Mouse (Mus musculus): ENCODE results near the gene Tesc.

The Tesc gene

DNA sequence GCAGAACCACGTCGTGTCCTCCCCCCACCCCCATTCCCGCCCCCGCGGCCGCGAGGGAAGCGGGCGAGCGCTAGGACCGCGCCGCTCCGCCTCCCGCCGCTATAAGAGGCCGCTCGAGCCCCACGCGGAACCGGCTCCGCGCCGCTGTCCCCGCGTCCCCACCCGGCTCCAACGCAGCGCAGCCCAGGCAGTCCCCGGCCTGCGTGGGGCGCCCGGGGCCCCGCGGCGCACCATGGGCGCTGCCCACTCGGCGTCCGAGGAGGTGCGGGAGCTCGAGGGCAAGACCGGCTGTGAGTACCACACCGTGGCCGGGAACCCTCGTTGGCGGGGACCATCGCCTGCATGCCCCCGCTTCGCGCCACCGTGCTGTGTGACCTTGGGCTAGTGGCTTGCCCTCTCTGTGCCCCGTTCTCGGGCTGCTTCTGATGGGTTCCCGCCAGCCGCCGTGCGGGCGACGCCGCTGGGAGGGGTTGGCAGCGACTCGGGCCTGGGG is at the start of gene Tesc:
Tesc (plus strand) TSS at position 46 of the 493 bp plus-strand sequence.
- DNase-seq (ENCODE audit: low read depth, low spot score): no peak

DNA sequence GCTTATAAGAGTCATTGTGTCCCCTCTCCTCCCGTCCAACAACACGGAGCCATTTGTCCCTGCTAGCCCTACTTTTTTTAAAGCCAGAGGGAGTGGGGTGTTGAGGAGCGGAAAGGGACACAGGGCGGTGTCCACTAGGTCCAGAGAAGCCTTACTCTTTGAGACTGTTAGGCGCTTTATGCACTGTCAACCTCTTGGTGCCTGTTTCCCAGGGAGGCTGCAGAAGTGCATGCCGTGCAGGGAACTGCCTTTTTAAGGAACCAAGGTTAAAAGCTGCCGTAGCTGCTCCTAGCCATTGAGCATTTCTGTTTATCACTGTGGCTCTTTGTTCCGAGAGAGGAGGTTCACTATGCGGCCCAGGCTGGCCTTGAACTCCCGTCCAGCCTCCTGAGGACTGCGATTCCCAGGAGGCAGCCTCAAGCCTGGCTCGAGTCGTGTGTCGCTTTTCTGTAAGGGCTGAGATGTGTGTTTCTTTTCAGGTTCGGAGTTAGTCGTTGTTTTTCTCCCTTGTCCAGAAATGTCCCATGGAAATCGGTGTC is 49.3 kb upstream of the Tesc start:
- no peak for DNase-seq (ENCODE audit: low read depth, low spot score)

DNA sequence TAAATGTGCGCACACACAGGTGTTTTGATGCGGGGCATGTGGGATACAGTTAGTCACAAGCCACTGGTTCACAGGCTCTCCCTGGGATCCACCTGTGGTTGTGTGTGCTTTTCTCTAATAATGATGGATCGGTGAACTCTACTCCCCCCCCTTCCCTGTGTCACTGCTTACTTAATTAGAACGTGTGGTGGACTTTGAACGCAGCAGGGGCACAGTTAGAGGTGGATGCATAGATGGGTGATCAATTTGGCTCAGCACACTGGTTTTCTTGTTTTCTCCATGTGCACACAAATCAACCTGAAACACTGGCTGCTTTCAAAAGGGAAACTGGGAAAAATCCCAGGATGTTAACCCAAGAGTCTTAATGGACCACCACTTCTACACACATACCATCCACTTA is 48.5 kb upstream of the Tesc start:
- no peak for DNase-seq (ENCODE audit: low read depth, low spot score)

DNA sequence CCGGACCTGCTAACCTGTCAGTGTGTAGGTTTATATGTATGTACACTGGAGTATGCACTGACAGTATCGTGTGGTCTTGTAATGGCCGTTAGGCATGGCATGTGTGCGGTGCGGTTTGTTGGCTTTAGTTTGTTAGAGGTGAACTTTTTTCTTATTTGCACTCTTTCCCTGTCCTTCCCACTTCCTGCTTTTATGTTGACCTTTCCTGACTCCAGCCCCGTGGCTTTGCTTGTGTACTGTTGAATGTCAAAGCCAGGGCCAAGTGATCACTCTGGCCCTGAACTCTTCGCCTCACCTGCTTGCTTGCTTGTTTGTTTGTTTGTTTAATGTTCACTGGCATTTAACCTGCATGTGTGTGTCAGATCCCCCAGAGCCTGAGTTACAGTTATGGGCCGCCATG is 46.6 kb upstream of the Tesc start:
- no peak for DNase-seq (ENCODE audit: low read depth, low spot score)

DNA sequence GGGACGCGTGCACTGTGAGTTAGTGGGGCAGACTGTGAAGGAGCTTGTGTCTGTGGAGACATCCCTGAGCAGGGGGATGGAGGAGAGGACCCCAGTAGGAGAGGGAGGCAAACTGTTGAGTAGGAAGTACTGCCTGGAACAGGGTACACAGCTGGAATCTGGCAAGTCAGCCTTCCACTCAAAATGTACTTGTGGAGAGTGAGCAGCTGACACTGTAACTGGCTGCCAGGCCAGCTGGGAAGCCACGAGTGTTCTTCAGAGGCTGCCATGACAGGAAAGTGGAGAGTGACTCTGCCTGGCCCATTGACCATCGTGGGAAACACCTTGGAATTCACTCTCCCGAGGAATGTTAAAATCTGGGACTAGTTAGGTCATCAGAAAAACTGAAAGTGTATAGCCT is 45.6 kb upstream of the Tesc start:
- DNase-seq (ENCODE audit: low read depth, low spot score): no peak

DNA sequence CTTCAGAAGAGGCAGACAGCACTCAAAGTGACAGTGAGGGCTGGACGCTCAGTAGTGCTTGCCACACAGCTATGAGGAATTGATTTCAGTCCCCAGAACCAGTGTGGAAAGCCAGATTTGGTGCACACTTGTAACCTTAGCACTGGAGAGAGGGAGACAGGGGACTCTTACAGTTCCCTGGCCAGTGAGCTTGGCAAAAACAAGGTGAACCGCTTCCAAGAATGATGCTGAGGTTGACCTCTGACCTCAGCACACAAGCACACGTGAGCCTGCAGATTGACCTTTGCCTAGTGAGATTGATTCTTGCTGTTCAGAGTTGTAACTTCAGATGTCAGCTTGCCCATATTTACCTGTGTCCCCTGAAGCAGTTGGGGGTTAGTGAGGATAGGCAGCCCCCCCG is 41.2 kb upstream of the Tesc start:
- DNase-seq (ENCODE audit: low read depth, low spot score): no peak

DNA sequence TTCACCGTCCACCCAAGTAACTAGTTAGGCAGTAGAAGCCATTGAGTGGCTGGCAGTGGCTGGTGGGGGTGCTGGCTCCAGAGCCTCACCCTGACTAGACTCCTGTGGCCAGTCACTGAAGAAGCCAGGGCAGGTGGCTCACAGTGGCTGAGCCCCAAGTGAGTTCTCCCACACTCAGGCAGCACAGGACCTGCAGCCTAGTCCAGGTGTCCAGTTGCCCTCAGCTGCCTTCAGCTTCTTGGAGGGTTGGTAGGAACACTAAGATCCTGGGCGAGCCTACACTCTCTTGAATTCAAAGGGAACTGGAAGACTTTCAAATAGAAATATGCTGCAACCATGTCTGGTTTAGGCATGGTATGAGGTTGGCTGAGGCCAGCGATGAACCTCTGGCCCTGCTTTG is 39.7 kb upstream of the Tesc start:
- no peak for DNase-seq (ENCODE audit: low read depth, low spot score)

DNA sequence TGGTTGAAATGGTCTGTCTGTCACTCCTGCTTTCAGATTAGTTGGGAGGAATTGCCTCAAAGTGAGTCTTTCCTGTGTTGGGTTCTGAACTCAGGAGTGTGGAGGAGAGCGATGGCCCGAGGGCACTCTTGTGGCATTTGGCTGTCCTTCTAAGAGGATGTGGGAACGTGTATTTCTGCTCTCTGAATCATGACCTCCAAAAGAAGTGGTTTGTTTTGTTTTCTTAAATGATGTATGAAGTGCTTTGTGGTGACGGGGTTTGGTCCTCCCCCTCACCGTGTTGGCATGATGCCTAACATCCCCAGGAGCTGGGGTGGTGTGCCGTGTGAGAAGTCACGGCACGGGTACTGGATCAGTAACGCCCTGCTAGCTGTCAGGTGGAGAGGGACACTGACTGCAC is 39.2 kb upstream of the Tesc start:
- no peak for DNase-seq (ENCODE audit: low read depth, low spot score)

DNA sequence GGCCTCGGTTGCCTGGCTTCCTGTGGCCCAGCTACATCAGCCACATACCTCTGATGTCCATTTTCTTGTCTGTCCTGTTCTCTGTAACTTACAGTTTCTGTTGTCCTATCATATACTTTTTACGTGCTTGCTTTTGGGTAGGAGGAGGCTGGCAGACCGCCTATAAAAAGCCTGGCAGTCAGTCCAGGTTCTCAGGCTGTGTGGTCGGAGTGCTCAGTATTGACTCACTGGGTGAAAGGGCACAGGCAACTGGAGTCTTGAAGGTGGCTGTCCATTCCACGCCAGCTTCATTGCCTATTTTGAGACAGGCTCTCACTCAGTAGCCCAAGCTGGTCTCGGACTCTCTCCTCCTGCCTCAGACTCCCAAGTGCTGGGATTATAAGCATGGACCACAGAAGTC is 37.8 kb upstream of the Tesc start:
- DNase-seq (ENCODE audit: low read depth, low spot score): no peak

DNA sequence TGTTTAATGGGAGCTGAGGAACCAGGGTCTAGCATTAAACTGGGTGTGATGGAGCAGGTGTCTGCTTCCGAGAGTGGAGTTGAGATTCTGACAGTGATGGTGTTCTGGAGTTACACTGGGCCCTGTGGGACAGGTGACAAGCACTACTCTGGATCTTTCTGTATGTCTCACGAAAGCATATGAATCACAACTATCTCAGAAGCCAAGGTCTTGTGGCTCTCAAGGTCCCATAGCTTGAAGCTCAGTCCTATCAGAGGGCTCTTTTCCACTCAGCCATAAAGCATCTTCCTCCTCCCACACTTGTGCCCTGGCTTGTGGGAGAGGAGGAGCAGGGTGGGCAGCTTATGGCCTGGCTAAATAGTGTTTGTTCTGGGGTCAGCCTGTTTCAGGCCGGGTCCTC is 36.6 kb upstream of the Tesc start:
- no peak for DNase-seq (ENCODE audit: low read depth, low spot score)

DNA sequence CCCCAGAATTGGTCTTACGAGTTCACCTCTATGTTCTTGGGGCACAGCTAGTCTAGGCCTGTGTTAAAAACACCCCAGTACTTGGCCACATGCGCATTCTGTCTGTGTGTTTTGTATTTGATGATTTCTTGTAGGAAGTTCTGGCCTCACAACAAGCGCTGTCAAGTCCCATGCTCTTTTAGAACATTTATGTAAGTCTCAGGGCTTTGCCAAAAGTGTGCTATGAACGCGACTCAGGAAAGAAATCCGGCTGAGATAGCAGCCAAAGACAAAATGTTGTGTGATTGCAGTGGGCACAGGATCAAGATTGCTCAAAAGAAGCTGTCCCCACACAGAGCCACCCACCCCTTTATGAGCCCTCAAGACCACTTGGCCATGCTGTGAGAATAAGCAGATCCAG is 34.0 kb upstream of the Tesc start:
- DNase-seq (ENCODE audit: low read depth, low spot score): no peak

DNA sequence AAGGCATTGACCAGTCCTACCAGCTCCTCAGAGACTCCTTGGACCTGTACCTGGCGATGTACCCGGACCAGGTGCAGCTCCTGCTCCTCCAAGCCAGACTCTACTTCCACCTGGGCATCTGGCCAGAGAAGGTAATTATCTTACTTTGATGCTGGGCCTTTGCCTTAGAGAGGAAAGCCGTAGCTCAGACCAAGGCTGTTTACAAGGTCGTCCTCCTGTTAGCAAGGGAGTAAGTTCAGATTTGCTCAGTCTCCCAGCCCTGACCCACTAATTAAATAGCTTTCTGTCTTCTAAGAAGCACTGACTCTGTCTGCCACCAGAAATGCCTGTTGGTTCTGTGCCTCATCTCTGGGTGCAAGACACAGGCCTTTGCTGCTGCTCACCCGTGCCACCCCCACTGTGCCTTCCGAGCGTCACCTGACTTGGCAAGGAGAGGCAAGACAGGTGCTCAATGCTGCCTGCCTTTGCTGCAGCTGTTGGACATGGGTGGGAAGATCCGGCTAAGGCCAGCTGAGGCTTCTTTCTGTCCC is 32.1 kb upstream of the Tesc start:
- no peak for DNase-seq (ENCODE audit: low read depth, low spot score)

DNA sequence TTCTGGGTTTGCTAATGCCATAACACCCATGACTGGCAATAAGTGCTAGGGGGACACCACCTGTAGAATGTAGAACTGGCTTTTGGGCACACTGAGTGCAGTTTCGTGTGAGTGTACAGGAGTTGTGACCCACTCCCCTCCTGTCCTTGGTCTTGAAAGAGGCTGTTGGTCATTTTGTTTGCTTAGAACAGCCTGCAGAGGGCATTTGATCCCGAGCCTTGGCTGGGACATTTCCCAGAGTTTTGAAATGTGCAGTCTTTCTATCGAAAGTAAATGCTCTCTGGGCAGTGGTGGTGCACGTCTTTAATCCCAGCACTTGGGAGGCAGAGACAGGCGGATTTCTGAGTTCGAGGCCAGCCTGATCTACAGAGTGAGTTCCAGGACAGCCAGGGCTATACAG is 31.6 kb upstream of the Tesc start:
- no peak for DNase-seq (ENCODE audit: low read depth, low spot score)

DNA sequence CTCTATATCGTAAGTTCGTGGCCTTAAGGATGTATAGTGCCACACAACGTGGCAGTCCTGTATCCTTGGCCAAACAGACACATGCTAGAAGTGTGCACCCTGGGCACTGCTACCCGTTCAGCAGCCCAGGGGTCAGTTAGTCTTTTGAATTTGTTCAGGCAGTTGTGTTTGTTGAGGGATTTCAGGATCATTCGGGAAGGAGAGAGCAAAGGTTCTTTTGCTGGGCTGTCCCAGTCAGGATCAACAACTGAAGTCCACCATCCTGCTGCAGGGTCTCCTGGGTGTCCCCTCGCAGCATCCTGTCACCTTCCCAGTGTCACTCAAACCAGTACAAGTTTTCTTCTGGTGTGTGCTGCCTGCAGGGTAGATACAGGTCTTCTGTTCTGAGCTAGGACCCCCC is 31.0 kb upstream of the Tesc start:
- no peak for DNase-seq (ENCODE audit: low read depth, low spot score)

DNA sequence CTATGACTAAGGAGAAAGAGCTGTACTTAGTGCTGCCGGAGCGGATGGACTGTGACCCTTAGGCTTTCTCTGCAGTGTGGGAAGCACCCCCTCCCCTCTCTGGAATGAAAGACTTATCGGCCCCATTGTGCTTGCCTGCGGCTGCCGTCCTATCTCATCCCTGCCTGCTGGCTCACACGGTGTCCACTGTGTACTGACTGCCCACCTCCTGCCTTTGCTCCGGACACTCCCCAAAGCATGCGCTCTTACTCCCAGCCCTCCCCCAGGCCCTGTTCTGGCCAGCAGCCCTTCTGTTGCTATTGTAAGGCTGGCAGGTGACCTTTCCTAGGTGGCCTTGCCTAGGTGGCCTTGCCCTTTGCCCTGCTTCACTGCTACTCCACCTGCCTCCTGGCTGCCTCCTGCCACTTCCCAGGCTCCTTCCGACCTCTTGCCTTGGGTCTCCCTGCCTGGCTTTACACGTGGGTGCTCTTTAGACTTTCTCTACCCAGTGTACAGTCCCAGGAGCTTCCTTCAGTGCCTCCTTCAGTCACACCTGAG is 30.0 kb upstream of the Tesc start:
- no peak for DNase-seq (ENCODE audit: low read depth, low spot score)

DNA sequence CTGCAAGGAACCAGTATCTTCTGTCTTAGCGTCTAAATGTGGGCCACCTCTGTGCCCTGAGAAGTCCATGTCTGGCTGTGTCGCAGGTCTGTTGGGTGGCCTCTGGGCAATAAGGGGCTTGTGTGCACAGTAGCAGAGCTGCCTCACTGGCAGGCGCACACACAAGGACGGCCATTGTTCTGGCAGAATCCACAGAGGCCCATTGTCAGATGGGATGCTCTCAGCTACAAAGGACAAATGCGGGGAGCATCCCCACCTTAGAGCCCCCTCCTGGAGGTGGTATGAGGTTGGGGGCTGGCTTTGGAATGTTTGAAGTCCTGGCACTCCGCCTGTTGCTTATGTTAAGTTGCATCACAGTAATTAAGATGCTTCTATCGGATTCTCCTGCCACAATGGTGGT is 28.5 kb upstream of the Tesc start:
- no peak for DNase-seq (ENCODE audit: low read depth, low spot score)

DNA sequence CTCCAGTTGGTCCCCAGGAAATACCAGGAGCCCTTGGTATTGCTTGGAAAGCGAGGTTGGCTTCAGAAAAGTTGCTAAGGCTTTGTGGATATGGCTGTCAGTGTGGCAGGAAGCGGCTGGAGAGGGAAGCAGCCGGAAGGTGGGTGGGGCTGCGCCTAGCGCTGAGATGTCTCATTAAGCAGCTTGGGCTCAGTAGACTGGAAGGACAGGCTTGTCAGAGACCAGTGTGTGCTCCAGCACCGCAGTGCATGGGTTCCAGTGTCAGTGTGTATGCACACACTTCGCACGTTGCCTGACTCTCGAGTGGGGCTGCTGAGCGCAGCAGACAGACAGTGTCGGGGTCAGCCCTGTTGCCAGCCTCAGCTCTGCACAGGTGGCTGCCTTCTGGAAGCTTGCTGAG is 28.0 kb upstream of the Tesc start:
- DNase-seq (ENCODE audit: low read depth, low spot score): peak; percentile 21

DNA sequence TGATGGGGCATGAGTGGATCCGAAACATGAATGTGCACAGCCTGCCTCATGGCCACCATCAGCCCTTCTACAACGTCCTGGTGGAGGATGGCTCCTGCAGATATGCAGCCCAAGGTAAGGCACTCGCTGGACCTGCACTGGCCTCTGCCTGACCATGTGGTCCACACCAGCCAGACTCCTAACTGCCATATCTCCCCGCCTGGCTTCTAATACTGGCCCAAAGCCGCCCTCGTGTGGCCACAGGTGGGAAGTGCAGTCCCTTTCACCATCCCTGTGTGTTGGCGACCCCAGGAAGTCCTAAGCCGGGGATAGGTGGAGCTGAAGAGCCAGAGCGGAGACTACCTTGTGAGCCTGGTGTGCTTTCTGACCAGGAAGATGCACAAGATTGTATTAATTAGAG is 25.5 kb upstream of the Tesc start:
- peak; percentile 78 for DNase-seq (ENCODE audit: low read depth, low spot score)

DNA sequence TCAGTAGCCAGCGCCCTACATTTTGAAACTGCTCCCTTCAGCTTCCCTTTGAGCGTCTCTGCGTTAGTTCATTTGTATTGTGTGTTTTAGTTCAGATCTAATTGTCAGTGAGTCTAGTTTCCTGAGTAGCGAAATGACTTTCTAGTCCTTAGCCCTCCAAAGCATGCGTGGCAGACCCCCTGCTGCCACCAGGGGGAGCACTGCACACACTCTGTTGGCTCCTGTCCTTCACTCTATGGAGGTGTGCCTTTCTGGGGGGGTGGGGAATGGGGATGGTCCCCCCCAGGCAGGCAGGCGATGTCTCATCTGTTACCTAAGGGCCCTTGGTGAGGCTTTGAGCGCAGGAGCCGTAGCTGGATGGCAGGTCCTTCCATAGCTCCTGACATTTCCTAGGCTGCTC is 22.9 kb upstream of the Tesc start:
- peak; percentile 70 for DNase-seq (ENCODE audit: low read depth, low spot score)

DNA sequence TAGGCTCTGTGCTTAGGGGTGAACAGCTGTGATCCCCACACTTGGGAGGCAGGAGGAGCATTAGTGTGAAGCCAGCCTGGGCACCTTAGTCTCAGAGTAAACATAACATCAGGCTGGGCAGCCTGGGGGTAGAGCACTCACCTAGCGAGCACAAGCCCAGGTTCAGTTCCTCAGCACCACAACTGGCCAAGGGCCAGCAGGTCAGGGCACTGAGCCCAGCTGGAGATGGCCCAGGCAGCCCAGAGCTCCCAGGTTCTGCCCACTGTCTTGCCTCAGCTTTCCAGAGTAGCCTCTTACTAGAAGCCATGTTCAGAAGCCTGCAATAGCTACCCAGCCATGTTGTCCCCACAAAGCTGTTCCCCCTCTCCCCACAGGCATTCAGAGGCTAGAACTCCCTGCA is 21.8 kb upstream of the Tesc start:
- DNase-seq (ENCODE audit: low read depth, low spot score): no peak

DNA sequence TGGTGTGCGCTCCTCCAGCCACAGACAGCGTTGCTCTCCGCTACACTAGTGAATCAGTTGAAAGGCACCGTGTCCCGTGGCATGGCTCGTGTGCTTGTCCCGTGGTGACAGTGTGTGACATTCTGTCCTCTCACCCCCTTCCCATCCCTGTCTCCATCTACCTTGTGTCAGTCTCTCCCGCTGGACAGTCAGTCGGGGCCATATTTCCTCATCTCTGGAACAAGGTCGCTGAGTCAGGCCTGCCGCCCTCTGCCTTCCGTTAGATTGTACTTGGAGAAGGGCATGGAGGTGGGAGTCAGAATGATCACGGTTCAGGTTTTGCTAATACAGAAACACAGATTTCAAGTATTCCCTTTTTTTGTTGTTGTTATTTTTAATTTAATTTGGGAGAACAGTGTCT is 19.2 kb upstream of the Tesc start:
- no peak for DNase-seq (ENCODE audit: low read depth, low spot score)

DNA sequence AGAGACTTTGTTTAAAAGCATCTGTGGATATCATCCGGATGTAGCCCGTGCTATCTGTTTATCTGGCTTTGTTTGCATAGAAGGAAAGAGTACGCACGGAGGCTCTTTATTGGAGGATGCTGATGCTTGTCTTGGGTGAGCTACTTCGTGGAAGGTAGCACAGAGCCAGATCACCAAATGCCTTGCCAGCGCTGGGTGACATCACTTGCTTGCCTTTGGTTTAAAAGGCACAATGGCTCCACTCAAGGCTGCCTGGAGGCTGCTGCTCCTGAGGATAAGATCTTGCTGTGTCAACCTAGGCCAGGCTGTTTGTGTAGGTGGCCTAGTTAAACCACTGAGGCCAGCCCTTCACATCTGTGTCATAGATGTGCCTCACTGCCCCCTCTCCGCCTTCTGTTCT is 16.7 kb upstream of the Tesc start:
- DNase-seq (ENCODE audit: low read depth, low spot score): no peak

DNA sequence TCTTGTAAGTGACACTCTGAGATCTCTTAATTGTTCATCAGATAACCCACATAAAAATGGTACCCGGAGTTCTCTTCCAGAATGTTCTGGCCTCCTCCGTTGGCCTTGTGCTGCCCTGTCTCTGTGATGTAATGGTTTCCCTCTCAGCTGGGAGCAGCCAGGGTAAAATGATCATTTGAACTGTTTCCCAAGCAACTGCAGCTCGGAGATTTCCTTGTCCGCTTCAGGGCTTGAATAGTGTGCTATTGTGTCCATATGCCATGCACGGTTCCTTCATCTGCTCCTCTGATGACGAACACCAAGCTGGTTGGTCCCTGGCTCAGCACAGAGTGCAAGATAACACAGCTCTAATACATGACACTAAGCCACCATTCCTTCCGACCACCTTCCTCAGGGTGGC is 15.7 kb upstream of the Tesc start:
- DNase-seq (ENCODE audit: low read depth, low spot score): no peak

DNA sequence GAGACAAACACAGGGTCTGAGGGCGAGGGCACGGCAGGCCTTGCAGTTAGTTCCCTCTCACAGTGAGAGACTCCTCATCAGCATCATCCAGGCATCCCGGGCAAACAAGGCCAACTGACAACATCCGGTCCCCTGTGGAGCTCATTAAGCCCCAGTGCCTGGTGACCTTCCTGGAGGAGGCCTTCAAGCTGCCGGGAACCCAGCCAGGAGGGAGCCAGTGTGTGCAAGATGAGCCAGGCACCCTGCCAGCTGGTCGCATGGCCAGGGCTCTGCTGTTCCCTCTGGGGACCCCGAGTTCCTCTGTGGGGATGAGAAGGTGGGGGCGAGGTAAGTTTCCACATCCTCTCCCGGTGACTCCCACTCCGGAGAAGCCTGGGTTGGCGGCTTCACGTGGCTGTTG is 12.5 kb upstream of the Tesc start:
- peak; percentile 84 for DNase-seq (ENCODE audit: low read depth, low spot score)

All from ZHBTc4 (cell line).